Mouse (Mus musculus) heart, adult 9 months (tissue): ENCODE measurements around the gene Acox1.

Experiments used
- DNase-seq, 2 experiments: peaks; one replicate each; pipeline ENCODE4 v3.0.0; 2022; ENCODE audit warnings: low spot score in 2 of 2

Gene Acox1

GRCm38 (mm10) chr11:116167884-116168439, 30.9 kb downstream of the Acox1 start, which contains the start of gene Fbf1:
Gene Fbf1 (minus strand): TSS chr11:116168166.
- peak; percentile 95 for DNase-seq

DNA sequence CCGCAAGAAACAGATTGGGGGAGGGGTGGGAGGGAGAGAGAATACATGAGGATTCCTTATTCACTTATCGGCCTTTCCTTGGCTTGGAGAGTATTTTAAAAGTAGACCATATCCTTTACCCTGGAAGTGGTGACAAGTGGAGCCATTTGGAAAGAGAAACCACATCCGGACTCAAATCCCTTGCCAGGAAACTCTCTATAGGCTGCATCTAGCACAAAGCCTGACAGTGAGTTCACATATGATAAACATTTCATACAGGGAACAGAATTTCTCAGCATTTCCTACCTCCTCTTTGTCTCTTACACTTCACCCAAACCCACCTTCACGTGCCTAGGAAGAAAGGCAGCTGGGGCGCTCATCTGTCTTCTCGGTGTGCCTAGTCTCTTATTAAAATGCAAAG, 31.6 kb downstream of the Acox1 start:
- DNase-seq = peak in 1 of 2 experiments; percentile 22

- no peak for DNase-seq
These were observed 35.8 kb downstream of the Acox1 start for GRCm38 (mm10) chr11:116163002-116163401.

DNA sequence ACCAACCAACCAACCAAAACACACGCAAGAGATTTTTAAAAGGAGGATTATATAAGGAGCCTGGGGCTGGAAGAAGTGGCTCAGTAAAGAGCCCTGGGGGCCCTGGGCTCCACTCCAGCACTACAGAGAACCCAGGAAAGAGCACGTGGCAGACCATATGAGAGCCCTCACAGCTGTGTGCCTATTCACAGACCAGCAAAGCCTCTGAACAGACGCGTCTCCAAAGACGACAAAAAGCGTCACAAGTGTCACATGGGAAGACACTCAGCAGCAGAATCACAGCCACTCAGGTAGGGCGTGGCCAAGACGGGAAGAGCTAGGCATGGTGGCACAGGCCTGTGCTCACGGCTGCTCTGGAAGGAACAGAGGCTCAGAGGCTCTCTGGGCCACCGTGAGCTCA, 36.7 kb downstream of the Acox1 start:
- DNase-seq = no peak

DNA sequence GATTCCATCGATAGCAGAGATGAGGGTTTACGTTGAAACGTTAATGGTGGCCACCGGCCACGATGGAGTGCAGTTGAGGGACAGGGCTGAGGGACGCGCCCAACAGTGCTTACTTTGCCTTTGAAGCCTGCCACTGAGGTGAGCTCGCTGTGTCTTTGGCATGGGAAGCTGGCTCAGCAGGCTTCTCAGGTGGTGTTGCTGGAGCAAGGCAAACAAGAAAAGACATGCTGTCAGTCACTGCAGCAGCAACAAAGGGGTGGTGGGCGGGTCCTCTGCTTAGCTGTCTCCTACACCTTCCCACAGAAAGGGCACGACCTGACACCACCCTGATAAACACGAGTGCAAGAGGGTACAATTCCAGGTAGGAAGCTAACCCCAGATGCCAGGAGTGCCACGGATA, 37.5 kb downstream of the Acox1 start:
- no peak for DNase-seq

- DNase-seq = no peak
These were observed 47.9 kb downstream of the Acox1 start for GRCm38 (mm10) chr11:116150960-116151359.

- DNase-seq = no peak
These were observed 49.5 kb downstream of the Acox1 start for GRCm38 (mm10) chr11:116149341-116149740.

DNA sequence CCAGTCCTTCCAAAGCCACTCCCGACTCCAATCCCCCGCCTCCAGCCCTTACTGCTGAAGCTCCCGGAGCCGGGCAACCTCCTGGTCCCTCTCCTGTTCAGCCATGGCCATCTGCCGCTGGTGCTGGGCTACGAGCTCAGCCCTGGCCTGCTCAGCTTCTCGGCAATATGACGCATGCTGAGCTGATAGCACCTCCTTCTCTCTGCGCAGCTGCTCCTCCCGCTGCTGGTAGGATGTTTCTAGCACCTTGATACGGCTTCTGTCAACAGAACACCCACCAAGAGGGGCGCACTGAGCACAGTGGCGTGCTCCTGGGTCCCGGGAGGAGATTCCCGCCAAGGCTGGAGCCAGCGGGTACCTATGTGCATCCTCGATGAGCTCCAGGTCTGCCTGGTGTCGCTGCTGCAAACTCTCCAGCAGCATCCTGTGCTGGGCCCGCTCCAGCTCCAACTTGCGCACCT, 50.1 kb downstream of the Acox1 start:
- no peak for DNase-seq

- no peak for DNase-seq
These were observed 52.4 kb downstream of the Acox1 start for GRCm38 (mm10) chr11:116146294-116146985.

DNA sequence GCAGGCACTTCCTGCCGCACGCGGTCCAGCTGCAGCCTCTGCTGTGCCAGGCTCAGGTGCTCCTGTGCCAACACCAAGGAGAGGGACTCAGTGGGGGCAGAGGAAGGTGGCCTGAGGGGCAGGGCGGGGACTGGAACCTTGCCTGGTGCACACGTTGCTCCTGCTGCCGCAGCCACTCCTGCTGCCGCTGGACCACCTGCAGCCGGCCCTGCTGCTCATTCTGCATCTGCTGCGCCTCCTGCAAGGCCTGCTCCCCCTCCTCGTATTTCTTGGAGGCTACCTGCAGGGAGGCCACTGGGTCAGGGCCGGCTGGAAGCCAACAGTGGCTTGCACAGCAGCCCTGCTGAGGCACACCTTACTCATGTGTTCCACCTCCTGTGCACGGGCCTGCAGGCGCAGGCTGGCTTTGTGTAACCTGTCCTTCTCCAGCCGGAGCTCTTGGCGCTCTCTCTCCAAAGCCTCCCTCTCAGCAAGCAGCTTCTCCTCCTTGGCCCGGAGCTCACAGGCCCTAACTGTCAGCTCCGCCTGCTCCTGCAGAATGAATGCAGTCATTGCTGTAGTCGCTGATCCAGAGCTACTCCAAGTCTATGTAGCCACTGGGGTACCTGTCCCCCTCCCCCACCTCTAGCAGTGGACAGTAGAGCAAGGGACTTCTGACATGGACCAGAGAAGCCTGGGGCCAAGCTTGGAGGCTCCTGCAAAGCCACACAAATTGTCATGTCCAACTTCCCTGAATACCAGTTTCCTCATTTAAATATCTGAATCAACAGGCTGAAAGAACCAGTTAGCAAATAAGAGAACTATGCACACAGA, 53.2 kb downstream of the Acox1 start:
- no peak for DNase-seq

GRCm38 (mm10) chr11:116143468-116143867, 55.4 kb downstream of the Acox1 start:
- DNase-seq = no peak

DNA sequence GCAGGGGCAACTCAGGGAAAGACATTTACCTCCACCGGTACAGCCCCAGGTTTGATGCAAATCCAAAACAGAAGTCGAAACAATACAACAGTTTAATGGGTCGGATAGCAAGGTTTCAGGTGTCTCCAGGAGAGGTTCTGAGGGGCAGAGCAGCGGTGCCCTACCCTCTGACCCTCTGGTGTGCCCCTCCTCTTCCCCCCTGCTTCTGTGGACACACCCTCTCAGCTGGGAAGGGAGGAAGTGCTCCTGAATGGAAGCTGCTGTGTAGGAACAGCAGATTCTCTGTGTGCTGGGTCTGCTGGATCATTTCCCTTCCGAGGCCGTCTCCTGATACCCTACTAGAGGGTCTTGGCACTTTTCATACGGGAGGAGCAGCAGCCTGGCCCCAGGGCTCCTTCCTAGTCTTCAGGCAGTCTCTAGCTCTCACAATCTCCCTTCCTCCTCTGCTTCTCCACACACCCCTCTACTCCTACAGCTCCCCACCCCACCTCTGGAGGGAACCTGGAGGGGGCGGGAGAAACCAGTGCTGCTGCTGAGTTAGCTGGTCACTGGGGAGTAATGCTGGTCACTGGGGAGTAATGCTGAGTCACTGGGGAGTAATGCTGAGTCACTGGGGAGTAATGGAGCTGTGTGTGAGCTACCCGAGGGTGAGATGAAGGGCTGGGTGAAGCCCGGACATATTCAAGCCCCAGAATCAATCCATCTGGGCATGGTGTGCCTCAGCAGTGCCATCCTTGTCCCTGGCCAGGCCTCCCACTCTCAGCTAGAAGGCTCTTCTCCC, 56.4 kb downstream of the Acox1 start:
- DNase-seq = no peak

GRCm38 (mm10) chr11:116138468-116139138, 60.2 kb downstream of the Acox1 start, which contains the start of gene Mrpl38:
Gene Mrpl38 (minus strand): TSS chr11:116138868.
- DNase-seq = peak; percentile 91 to 93

DNA sequence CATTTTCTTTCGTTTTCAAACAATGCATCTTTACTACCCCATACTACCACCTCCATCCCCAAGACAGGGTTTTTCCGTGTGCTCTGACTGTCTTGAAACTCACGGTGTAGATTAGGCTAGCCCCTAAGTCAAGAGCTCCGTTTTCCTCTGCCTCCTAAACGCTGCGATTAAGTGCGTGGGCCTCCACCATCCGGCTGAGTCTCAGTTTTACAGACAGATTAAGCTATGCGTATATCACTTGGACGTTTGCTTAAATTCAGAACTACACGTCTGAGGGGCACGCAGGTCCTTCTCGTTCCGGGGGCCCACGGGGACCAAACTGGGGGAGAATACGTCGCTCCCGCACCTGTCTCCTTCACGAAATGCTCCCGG, 60.8 kb downstream of the Acox1 start:
- no peak for DNase-seq

DNA sequence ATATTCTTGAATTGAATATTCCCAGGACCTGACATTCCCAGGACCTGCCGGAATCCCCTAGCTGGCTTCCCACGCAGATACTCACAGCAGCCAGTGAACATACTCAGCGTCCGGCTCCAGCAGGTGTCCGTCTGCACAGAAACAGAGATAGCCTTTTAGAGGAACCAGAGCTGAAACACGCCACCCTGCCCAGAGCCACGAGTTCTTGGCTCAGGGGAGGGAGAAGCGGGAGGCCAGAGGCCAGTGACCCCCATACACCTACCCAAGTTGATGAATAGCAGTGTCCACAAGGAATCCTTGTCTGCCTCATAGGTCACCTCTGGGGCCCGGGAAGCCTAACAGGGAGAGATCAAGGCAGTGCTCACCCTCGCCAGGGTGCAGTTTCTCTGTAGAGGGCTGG, 64.7 kb downstream of the Acox1 start:
- no peak for DNase-seq

DNA sequence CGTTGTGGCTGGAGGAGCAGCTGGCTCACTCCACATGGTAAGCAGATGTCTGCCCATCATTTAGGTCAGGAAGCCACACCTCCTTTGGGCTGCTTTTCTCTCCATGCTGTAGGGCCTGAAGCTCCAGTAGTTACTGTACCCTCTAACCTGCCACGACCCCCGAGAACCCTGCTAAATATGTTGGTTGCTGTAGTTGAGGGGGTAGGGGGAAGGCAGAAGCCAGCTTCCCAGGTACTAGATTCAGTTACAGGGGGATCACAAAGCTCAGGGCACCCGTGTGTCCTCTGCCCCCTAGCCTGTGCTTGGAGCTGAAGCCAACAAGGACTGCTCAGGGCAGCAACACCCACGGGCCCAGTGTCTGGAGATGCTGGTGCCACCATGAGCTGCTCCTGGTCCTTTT, 65.3 kb downstream of the Acox1 start:
- DNase-seq = no peak

- no peak for DNase-seq
These were observed 66.2 kb downstream of the Acox1 start for GRCm38 (mm10) chr11:116132366-116133333.

- no peak for DNase-seq
These were observed 67.3 kb downstream of the Acox1 start for GRCm38 (mm10) chr11:116131349-116132170.

- peak; percentile 91 to 92 for DNase-seq
These were observed 68.2 kb downstream of the Acox1 start, which contains the start of gene Trim65 for GRCm38 (mm10) chr11:116130488-116131205. Gene Trim65 (minus strand): TSS chr11:116131128.
